Mouse (Mus musculus) left cerebral cortex, adult 11 months (tissue): ENCODE measurements around the gene Atp1a2.
A peak's percentile ranks its signal among the peaks of the same experiment; 100 is the strongest.

Experiments used
- DNase-seq: peaks from one replicate; pipeline ENCODE4 v3.0.0; 2022; ENCODE audit warnings: low spot score

The Atp1a2 gene

DNA sequence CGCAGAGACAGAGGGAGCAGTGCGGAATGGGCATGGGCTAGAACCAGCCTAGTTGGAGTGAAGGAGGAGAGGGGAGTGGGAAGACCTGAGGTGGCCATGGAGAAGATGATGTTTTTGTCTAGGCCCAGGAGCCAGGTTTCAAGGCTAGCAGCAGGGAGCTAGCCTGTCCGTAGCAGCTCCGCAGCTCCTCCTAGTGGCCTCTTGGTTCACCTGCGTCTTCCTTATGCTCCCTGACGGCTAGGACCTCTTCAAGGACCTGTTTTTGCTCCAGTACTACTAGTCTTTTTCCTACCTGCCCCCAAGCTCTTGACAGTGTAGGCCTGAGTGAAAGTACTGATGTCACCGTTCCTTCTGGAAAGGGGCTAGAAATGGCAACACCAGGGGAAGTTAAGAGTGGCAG lies 26.9 kb upstream of the Atp1a2 start:
- no peak for DNase-seq

DNA sequence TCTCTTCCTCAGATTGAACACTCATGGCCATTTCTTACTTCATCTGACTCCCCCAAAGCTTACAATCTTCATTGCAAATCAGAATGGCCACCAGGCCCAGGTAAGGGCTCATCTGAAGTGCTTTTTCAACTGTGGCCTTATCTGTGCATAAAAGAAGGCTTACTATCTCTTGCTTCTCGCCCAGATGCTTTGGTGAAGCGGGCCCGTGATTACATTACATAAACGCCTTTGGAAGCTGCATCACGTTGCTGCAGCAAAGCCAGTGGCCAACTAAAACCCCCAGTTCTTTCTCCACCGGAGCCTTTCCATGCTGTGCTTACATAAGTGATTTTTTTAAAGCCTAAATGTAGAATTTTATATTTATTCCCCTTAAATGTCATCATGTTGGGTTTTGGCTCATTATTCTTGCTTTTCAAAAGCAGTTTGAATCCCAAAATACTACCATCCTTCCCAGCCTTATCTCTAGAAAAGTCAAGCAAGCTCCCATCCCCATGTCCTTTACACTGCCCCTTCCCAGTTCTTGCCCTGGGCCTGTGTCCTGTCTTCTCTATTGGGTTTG lies 26.0 kb upstream of the Atp1a2 start:
- no peak for DNase-seq

DNA sequence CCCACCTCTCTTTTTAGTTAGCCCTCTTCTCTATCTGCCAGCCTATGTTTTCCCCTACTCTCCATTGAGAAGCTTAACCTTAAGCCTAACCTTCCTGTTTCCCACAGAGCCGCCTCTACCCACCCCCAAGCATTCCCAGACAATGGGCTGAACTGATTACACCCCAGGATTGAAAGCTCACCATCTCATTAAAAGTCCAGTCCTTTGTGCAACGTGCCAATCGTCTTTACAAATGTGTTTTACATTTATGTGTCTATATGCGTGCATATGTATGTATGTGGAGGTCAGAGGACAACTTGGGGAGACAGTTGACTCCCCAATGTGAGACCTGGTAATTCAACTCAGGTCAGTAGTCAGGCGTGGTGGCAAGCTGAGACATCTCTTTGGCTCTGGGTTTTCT lies 25.4 kb upstream of the Atp1a2 start:
- DNase-seq = no peak

DNA sequence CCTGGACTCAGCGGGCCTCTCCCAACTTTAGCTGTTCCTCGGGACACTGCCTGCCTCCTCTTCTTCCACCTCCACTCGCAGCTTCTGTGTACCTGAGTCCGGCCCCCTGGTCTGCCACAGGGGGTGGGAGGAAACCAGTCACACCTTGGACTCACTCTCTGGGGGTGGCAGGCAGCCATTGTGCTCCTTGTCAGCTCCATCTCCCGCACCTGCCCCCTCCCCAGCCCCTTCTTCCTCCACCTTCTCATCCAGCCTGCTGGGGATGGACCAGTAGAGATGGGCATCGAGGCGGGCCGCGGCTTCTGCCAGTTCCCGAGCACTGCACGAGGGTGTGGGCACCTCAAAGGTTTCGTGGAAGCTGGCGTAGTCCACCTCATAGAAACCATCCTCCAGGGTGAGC lies 24.9 kb upstream of the Atp1a2 start:
- no peak for DNase-seq

DNA sequence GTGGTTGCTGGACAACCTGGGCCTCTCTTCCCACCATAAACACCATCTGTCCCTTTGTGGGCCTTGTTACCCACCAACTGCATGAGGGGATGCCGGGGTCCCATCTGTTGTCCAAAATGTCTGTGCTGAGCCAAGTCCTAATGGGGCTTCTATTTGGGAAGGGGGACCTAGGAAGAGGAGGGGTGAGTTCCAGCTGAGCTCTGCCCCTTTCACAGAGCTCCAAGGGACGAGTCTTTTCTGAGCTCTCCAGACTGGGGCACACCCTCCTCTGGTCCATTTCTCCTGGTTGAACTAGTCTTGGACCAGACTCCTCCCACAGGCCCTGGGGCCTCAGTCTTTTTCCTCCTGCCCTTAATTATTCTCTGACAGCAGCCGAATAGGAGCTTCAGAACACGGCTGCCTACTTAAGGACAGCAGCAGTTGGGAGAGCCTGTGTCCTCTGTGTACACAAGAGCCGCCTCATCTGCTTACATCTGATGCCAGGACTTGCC lies 22.1 kb upstream of the Atp1a2 start:
- DNase-seq = no peak

DNA sequence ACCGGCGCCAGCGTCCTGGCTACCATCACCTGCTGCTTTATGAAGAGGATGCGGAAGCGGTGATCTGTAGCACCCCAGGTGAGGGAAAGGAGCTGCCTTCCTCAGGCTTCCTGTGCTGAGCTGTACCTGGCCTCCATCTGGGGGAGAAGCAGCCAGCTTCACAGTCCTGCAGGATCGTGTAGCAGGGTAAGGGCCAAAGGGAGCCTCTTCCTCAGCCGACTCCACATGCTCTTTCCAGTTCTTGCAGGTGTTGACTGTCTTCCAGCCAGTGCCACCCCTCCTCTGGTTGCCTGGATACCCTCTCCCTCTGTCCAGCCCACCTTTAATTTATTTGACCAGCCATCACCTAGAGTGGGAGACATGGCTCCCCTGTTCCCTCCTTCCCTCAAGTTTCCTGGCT lies 21.5 kb upstream of the Atp1a2 start:
- no peak for DNase-seq

DNA sequence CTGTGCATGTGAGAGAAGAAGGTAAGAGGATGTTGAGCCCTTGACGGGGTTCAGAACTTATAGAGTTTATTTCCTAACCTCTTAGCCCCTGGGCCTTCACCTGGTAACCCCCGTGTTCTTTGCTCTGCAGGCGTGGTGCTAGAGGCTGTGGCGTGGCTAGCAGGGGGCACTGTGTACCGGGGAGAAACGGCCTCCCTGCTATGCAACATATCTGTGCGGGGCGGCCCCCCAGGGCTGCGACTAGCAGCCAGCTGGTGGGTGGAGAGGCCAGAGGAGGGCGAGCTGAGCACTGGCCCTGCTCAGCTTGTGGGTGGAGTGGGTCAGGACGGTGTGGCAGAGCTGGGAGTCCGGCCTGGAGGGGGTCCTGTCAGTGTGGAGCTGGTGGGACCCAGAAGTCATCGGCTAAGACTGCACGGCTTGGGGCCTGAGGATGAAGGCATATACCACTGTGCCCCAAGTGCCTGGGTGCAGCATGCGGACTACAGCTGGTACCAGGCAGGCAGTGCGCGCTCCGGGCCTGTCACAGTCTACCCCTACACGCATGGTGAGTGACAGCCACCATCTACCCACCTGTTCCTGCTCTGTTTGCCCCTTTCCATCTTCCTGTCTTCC lies 20.7 kb upstream of the Atp1a2 start:
- no peak for DNase-seq

DNA sequence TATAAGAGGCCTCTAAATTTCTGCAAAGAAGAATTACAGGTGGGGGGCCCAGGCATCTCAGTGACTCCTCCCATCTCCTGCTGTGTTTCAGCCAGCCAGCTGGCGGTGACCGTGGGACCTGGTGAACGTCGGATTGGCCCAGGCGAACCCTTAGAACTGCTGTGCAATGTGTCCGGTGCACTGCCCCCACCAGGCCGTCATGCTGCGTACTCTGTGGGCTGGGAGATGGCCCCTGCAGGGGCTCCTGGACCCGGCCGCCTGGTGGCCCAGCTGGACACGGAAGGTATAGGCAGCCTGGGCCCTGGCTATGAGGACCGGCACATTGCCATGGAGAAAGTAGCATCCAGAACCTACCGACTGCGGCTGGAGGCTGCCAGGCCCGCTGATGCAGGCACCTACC lies 20.1 kb upstream of the Atp1a2 start:
- no peak for DNase-seq

DNA sequence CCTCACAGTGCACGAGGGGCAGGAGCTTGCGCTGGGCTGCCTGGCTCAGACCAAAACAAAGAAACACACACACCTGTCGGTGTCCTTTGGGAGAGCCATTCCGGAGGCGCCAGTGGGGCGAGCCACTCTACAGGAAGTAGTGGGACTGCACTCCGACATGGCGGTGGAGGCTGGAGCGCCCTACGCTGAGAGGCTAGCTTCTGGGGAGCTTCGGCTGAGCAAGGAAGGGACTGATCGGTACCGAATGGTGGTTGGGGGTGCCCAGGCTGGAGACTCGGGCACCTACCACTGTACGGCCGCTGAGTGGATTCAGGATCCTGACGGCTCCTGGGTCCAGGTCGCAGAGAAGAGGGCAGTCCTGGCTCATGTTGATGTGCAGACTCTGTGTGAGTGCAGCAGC lies 19.6 kb upstream of the Atp1a2 start:
- no peak for DNase-seq

DNA sequence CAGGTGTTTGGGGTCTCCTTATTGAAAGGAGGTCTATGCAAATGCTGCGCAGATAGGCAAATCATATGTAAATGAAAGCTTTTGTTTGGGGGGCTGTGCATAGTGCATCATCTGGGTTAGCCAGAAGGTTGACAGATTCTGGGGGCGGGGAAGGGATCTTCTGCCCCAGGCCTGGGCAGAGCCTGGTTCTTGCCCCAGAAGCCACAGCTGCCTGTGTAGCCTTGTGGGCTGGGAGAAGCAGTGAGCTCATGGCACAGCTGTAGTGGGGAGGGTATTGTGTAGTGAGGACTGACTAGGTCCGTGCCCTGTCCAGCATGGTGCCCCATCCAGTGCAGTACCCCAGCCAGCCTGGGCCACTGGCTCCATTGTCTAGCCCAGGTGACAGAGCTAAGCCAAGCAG lies 17.0 kb upstream of the Atp1a2 start:
- DNase-seq = no peak

DNA sequence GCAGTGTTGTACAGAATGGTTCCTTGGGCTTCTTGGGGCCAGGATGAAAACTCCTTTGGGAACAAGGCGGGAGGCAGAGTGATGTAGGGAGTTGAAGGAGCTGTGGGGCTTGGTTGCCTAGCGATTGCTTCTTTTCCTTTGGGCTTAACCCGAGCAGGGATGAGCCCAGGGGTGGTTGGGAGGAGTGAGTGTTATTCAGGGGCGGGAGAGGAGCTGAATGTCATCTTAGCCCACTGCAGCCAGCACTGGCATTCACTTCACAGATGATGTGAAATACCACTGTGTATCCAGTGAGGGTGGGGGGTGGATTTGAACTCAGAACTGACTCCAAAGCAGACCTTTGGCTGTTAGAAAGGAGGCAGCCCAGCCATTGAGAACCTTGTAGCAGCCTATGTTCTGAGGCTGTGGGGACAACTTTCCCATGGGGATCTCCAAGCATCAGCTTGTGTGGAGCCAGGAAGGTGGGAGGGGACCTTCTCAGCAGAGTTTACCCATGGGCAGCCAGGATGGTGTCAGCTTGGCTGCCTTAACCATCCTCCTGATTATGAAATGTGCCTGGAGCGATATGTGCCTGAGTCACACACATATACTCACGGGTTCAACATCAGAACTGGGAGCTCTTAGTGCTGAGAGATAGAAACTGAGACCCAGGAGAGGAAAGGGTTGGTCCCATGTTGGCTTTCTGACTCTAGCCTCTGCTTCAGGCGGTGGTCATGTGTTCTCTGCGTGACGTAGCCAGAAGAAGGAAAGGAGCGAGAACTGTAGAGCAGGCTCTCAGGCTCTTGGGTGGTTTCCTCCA lies 15.9 kb upstream of the Atp1a2 start:
- no peak for DNase-seq

DNA sequence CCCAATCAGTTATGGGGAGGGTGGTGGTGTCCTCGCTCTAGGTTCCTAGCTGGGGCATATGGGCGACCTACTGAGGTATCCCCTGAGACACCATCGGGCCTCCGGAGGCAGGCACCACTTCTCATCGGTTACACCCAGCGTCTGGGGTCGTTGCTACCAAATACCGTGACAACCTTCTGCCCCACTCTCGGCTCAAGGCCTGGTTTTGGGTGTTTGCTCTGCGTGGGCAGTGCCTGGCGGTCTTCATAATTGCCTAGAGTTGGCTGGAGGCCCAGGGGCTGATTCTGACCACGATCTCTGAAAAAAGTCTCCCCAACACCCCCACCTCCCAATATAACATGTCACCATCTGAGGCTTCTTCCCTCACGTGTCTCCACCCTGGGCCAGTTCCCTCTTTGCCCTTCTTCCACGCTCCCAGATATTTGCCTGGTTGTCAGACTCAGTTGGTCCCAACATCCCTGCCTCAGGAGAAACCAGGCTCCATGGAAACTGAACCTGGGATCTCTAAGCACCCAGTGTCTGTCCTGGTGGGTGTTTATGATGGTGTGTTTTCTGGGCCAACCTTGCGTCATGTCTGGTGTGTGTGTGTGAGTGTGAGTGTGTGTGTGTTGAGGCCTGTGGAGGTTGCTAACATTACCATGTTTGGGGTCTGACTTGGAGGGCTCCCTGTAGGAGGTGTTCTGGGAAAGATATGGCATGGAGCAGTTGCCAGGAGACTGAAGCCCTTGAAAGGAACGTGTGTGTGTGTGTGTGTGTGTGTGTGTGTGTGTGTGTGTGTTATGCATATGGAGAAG lies 15.1 kb upstream of the Atp1a2 start:
- DNase-seq = no peak

DNA sequence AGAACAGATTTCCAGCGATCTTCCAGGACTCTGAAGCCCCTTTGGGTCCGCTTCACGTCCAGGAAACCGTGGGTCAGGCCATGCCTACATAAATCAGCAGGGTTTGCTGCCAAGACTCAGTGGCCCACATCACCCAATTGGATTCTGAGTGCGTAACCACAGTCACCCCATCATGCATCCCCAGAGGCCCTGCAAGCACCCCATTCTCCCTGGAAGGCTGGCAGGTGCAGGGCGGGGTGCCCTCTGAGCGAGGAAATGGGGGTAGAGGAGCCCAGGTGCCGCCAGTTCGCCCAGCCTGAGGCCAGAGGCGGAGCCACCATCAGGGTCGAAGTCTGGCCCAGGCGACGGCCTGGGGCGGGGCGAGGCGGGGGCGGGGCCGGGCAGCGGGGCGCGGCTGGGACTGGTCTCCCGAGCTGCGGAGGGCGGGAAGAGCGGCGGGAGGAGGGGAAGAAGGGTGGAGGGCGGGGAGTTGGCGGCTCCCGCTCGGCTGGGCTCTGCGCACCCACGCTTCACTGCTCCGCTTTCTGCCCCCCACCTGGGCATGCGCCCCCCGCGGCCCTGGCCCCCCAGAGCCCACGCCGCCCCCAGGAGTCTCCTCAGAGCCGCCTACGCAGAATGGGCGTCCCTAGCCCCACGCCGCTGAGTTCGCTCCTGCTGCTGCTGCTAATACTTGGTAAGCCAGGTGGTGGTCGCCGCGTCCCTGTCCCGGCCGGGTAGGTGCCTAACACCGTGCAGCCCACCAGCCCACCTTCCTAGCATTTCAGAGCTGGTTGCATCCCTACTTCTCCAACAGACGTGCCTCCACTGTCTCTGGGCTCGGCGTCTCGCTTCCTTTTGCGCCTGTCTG lies 14.3 kb upstream of the Atp1a2 start:
- DNase-seq = no peak

DNA sequence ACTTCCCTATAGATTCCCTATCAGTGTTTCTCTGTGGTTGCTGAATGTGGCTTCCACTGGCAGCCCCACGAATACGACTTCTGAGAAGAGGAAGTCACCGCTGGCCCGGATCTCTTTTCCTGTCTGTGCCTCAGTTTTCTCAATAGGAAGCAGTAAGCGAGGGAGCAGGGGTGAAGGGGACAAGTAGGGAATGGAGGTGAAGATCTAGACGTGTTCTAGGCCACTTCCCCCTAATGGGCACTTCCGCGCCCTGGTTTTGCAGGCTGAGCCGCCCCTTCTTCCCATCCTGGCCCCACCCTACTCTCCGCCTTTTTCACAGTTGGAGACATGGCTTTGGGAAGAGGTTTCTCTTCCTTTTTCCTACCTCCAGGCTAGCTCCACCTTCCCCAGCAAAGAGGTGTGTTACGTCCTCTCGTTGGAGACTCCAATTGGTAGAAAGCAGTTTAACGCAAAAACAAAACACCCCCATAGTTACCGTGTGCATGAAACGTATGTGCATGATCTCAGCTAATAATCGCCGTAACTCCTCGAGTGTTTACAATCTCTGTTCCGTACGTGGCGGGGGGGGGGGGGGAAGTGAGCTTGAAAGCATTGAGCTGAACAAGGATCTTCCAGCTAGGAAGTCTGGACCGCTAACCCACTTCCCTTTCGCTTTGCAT lies 13.5 kb upstream of the Atp1a2 start:
- DNase-seq = no peak

DNA sequence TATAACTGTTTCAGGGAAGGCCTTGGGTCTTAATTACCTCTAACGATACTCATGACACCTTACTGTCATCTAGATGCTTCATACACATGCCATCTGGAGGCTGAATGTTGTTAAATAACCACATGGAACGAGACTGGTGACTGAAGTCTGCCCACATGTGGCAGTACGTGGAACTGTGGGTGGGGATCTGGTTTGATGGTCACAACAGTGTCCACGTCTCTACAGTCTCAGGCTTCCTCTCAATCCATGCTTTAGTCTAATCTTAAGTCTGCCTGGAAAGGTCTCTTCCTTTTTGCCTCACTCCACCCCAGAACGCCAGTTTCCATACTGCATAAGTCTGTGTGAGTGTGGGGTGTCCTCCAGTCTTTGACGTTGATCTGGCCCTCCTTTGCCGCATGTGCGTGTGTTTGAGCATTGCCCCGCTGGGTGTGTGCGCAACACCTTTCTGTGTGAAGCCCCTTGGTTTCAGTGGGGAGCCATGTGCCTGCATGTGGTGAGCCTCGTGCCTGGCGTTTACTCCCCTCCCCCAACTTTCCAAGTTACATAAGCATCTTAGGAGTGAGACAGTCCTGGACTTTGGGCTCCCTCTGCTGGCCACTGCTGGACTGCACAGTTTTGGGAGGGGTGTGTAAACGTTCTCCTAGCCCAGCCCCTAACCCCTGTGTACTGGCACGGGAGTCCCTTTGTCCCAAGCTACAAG lies 12.0 kb upstream of the Atp1a2 start:
- DNase-seq = peak; percentile 92

DNA sequence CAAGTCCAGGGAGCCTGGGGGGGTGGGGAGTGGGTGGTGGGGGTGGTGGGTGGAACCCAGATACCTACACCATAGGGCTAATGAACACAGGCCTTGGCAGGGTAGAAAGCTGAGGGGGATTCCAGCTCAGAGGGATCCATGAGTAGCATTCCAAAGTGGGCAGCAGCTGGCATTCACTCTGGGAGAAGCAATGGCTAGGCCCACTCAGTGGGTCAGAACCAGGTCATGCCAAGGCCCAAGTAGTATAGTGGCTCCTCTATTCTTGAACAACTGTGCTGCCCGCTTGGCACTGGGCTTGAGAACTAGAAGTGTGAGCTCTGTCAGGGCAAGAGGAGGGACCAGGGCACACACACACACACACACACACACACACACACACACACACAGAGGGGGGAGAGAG lies 10.5 kb upstream of the Atp1a2 start:
- DNase-seq = no peak

DNA sequence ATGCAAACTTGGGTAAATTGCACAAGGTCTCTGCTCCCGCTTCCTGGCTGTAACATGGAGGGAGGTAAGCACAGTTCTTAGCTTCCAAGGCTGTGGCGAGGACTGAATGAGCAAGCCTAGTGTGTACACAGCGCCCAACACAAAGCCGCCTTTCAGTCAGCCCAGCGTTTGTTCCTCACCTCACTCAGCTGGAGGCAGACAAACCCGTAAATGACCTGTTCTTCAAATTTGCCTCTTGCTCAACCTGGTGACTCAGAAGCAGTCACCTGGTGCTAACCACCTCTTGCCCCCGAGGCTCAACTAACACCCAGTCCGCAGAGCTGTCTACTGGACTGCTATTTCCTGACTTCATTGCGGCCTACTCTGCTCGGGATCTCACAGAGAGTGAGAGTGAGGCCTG lies 10.1 kb upstream of the Atp1a2 start:
- no peak for DNase-seq

DNA sequence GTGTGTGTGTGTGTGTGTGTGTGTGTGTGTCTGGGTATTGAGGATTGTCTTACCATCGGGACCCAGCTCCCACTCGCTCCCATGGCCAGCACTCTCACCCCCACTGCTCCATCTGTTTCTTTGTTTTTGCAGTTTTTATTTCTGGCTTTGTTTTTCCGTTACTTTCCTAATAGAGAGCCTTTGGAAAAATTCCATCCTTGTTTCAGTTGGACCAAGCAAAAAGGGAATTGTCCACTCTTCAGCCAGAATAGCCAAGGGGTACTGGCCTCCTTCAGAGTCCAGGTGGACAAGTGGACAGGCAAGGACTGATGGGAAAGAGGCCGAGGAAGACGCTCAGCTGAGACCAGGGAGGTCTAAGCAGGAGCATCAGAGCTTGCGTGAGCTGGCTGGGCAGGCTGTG lies 9.0 kb upstream of the Atp1a2 start:
- DNase-seq = no peak

DNA sequence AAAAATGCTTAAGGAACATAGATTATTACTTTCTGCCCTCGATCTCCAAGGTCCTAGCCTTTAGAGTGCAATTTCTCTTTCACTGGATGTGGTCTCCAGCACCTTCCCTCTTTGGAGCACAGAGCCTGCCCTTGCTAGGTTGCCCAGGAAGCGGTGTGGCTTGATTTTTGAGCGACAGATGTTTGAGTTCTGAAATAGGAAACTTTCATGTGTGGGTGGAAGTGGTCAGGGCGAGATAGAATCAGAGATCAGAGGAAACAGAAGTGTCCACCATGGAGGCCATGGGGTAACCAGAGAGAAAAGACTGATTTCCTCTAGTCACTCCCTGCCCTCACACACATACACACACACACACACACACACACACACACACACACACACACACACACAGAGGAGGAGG lies 8.3 kb upstream of the Atp1a2 start:
- no peak for DNase-seq

DNA sequence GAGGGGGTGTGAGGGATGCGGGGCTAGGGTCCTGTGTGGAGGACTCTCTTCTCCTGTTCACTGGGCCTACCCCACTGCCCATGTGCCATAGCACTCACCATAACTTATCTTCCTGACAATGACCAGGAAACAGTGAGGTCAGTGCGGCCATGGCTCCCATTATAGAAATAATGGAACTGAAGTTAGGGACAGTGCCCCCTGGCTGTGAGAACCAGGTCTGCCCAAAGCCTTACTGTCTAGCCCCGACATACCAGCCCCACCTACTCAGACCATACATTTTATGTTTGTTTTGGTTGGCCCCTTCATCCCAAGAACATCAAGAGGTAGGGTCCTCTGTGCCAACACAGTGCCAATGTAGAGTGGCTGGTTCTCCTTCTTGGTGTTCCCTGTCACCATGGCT lies 7.8 kb upstream of the Atp1a2 start:
- no peak for DNase-seq

DNA sequence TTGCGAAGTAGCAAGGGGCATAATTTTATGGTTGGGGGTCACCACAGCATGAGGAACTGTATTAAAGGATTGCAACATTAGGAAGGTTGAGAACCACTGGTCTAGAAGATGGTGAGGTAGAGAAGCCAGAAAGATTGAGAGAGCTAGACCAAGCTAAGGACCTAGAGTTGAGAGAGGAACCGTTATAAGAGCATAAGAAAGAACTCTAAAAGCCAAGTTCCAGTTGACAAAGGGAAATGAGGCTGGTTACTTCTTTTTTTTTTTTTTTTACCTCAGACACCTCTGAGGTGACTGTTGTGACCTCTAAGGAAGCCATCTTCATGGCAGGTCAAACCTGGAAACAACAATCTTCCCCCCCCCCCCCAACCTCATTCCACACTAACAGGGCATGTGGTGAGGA lies 7.3 kb upstream of the Atp1a2 start:
- no peak for DNase-seq
